Mouse (Mus musculus) liver, postnatal 0 days (tissue): ENCODE measurements at regions not wholly inside any gene's neighbourhood (a gene's known extent, or its start where the extent isn't known, plus 50 kb on each side); places are given as distances from the start of the nearest gene placed in this dataset.

ENCODE experiments used
- CTCF ChIP-seq: sonication (generic); IDR thresholded peaks from 2 replicates; pipeline ENCODE4 v1.5.1; 2016; ENCODE audit warnings: antibody characterized with exemption, low read depth
- EP300 ChIP-seq: IDR thresholded peaks from 2 replicates; pipeline ENCODE4 v1.6.1; 2016; ENCODE audit warnings: antibody characterized with exemption, low read depth, mild to moderate bottlenecking

DNA sequence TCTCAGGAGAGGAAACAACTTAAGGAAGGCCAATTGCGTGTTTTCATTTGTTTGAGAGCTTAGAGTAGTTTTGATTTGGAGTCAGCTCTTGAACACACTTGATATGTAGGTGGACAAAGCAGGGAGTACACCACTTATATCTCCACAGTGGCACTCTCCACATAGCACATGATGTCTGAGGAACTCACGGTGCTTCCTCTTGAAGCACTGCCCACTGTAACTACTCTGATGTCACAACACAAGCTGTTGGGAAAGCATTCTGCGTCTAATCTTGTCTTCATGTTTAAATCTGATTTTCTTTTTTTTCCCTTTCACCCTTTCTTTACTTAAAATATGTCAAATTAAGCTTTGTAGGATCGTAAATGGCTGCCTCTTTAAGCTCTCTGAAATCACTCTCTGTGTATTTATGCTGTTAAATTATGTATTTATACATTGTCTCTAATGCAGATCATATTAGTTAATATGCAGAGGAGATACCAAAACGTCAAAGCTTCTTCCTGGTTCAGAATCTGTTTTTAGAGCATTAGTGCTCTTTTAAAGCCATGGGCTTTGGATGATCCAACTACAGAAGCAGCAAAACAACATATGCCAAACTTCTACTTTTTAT is 442.4 kb upstream of the Arglu1 start:
- TF ChIP-seq EP300 (no peak), CTCF (no peak)
